Mouse (Mus musculus) gastrocnemius, postnatal 4 days (tissue): Measurements from ENCODE around the gene Mpp3. TPM values are rescaled to one million over a fixed set of nuclear protein-coding genes. Genes with fewer than 3 reads are reported as not detected.

Experiments used
- DNase-seq, 2 experiments: peaks; one replicate each; pipeline ENCODE4 v3.0.0; 2021 to 2022; ENCODE audit warnings: low spot score in 2 of 2, mixed read lengths in 2 of 2
- total RNA-seq, 2 experiments: library from RNA; stranded (reverse); gene quantifications; 2 replicates each; pipeline ENCODE4 v1.2.3; 2021

Gene Mpp3
- total RNA-seq, 2 experiments from 2014 or later: 55.8 to 95.9 TPM

GRCm38 (mm10) chr11:101980603-101981157 is 47.6 kb downstream of the Mpp3 start:
- DNase-seq: no peak

DNA sequence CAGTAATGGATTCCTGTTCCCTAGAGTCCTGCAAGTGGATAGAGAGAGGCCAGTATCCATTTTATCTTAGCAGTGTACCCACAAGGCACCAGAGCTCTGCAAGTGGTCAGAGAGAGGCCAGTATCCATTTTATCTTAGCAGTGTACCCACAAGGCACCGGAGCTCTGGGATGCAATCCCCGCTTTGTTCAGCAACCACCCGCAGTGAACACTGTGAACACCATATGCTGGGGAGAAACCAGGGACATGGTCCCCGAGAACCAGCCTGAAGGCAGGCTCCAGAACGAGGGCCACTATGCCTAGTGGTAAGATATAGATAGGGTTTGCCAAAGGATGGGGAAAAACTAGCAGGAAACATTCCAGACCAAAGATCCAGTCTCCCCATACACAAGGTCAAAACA is 49.1 kb downstream of the Mpp3 start:
- no peak for DNase-seq

- DNase-seq: no peak
These were observed 51.3 kb downstream of the Mpp3 start for GRCm38 (mm10) chr11:101976949-101977348.

DNA sequence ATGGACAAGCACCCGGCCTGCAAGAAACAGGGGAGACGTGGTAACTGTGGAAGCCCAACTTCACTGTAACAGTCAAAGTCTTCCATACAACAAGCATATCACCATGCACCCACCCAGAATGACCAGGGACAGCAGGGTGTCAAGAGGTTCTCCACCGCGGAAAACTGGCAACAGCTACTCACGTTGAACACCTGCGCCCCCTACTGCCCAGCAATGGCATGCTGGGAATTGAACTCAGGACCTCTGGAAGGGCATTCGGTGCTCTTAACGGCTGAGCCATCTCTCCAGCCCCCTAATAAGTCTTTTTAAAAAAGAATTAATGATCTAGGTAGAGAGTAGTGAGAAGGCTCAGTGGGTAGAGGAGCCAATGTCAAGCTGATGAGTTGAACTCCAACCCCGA is 53.3 kb downstream of the Mpp3 start:
- peak in 1 of 2 experiments; percentile 44 for DNase-seq

DNA sequence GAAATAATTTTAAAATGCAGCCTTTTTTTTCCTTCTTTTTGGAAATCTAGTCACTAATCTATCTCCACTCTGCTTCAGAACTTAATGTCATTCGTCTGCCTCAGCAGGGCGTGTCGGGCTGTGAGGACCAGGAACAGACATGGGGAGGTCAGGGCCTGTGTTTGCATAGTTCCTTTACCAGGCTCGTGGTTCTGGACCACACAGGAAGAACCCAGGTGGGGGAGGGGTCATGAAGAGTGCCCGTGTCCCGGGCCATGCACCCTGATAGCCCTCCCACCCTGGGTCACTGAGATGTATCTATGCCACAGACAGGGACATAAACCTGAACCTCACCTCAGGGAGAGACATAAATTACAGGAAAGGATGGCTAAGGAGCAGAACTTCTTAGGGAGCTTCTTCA is 54.1 kb downstream of the Mpp3 start:
- no peak for DNase-seq

- DNase-seq: no peak
These were observed 54.8 kb downstream of the Mpp3 start for GRCm38 (mm10) chr11:101973496-101973895.

DNA sequence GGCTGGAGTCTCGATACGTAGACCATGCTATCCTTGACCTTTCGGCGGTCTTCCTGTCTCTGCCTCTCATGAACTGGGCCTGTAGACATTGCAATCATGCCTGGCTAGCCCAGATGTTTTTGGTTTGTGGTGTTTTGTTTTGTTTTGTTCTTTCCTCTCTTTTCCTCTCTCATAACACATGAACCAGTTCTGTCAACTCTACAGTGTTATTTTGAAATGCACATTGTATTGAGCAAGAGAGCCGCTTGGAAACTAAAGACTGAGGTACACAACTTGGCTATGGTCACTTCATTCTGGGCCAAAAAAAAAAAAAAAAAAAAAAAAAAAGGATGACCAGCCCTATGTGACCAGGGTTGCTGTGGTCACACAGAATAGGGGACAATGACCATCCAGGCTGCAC is 55.6 kb downstream of the Mpp3 start:
- no peak for DNase-seq

GRCm38 (mm10) chr11:101972097-101972496 is 56.2 kb downstream of the Mpp3 start:
- no peak for DNase-seq

DNA sequence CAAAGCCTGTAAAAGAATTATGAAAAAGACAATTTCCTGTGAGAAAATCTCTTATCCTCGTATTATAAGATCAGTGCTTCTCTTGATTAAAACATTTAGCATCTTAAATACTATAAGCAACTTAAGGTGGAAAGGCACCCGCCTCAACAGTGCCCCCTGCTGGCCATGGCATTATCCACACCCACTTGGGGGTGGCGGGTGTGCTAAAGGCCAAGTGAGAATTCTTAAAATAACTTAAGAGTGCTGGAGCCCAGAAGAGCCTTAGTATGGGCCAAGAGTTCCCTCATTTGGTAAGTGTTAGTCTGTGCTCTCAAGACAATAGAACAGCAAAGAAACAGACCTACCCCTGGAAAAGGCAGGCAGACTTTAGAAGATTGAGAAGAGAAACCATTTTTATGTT is 56.9 kb downstream of the Mpp3 start:
- no peak for DNase-seq

DNA sequence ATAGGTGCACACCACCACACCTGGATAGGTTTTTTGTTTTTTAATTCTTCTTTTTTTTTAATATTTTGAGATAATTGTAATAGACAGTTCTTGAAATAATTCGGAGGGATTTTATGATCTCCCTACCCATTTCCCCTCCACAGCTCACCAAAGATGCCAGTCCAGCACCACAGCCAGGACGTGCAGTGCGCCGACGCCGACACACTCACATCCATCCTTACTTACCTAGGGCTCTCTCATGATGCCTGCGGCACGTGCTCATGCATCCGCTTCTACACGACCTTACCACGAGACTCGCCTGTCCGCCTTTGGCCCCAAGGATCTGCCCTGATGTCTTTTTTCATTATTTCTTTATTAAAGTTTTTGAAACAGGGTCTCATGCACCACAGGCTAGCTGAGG is 58.4 kb downstream of the Mpp3 start:
- no peak for DNase-seq

DNA sequence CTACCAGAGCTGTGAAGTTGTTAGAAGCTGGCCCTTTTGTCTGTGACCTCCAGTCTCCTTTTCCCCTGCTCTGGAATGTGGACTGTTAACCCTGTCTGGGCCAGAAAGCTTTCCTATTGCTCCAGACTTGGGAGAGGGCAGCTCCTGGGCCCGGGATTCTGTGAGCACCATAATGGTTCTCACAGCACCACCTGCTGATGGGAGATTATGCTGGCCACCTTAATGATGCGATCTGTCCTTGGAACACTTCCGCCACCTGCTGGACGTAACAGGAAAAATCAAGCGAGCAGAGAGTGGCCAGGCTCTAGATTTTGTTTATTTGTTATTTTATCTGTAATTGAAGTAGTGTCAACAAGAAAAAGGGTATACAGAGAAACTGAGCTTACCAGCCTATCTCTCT is 59.5 kb downstream of the Mpp3 start:
- peak; percentile 47 to 79 for DNase-seq

DNA sequence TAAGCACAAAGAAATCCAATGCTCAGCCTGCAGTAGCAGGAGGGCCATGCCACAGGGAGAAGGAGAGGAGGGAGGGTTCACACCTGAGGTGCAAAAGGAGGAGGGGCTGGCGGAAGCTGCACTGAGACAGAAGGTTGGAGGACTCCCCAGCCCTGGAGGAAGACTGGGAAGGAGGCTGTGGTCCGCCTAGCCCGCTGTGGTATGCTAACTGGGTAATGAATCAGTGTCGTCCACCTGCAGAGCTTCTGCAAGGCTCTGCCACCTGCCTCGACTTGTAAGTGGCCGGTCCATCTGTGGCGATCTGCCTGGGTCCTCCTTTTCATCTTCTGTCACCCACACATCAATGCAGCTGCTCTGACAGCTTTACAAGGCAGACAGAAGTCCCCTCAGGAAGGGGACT is 60.0 kb downstream of the Mpp3 start:
- DNase-seq: no peak

GRCm38 (mm10) chr11:101966965-101967614 is 61.2 kb downstream of the Mpp3 start, which contains the start of gene Sost:
Gene Sost, minus strand, starts transcription at chr11:101967015.
- DNase-seq: no peak

DNA sequence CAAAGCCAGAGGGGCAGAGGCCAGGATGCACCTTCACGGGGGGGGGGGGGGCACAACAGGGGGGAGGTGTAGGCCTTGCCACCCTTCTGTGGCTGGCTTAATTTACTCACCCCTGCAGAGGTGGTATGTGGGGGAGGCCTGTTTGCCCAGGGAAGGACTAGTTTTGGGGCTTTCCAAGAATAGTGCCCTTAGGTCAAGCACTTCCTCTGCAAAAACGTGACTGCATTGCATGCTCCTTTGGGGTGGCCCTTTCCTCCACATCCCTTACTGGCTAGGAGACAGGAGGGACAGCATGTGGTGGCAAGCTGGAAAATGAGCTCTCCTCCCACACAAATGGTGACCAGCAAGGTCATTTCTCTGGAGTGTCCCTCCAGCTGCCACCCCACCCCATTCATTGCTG is 62.7 kb downstream of the Mpp3 start:
- no peak for DNase-seq

DNA sequence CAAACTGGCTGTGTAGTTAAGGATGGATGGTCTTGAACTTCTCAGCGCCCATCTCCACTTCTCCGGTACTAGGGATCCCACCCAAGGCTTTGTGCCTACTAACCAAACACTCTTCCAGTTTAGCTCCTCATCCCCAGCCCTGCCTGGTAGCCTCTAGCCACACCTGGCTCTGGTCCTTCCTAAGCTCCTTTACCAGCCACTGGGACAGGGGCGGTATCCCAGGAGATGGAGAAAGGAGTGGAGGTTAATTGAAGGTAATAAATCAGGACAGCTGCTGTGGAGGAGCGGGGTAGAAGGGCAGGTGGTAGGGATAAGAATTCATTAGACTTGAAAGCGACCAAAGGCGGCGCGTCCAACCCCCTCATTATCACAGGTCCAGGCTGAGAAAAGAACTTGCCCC is 63.6 kb downstream of the Mpp3 start:
- DNase-seq: no peak

DNA sequence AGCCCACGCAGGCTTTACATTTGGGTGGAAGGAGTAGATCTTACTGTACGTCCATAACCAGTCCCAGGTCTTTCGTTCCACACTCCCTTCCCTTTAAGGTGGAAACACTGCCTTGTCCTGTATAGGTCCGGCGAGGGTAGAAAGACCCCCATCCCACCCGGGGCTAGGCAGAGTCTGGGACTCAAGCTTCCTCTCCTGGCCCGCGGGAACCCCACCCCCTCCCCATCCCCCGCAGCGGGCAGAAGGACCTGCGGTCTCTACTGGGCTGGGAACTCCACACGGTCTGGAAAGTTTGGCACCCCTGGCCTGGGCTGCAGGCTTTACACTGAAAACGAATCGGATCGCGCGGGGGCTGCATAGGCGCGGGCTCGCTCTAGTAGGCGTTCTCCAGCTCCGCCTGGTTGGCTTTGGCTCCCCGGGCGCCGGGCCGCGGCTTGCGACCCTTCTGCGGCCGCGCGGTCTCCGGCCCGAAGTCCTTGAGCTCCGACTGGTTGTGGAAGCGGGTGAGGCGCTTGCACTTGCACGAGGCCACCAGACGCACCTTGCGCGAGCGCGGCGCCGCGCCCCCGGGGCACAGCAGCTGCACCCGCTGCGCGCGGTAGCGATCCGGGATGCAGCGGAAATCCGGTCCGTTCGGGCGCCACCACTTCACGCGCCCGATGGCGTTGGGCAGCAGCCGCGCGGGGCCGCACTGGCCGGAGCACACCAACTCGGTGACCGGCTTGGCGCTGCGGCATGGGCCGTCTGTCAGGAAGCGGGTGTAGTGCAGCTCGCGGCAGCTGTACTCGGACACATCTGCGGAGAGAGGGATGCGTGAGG is 64.6 kb downstream of the Mpp3 start:
- peak in 1 of 2 experiments; percentile 40 for DNase-seq

DNA sequence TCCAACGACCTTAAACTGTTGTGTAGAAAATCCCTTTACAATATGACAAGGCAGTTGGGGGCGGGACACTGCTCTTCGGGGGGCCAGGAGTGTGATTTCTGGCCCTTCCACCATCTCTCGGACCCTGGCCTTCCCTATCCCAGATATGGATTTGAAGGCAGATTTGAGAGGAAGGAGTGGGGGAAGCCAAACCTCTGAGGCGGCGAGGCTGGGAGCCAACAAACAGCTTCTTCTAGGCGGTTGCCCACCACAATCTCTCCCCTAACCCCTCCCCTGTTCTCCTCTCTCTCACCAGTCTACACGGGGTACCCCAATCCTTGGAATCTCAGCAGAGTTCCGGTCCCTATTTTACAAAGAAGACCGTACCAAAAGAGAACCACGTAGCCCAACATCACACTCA is 65.2 kb downstream of the Mpp3 start:
- no peak for DNase-seq

- DNase-seq: no peak
These were observed 70.8 kb downstream of the Mpp3 start for GRCm38 (mm10) chr11:101957476-101957875.

GRCm38 (mm10) chr11:101953441-101953840 is 74.8 kb downstream of the Mpp3 start:
- no peak for DNase-seq

DNA sequence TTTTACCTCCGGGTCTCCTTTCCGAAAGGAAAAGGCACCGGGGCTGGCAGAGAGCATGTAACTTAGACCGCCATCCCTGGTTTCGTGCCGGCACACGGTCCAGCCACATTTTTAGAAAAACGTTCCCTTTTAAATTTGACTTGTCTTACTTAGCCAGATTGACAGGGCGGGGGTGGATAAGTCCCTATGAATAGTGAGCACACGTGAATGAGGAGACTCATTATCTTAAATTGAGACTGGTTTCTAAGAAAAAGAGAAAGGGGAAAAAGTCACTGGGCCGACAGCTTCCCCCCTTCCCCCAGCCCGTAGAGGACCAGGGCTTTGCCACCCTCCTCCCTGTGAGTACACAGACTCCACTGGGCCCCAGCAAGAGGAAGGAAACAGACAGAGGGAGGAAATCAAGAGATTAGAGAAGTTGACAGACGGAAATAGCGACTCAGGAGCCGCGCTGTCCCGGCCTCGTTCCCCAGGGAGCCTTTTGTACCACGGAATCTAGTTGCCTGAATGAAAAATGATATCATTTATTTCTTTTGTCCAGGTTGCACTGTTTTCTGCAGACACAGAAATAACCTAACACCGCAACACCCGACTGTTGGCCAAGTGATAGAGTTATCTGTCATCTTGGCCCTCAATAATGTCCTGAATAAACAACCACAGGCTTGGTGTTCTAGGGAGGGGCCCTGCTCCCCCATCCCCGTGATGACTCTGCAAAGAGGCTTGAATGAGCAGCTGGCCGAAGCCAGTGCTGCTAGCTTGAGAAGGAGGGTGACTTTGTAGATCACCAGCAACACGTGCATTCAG is 75.5 kb downstream of the Mpp3 start:
- DNase-seq: no peak

- DNase-seq: no peak
These were observed 78.2 kb downstream of the Mpp3 start for GRCm38 (mm10) chr11:101950021-101950420.
